Mouse (Mus musculus) hindbrain, embryonic 13.5 days (tissue): ENCODE results near the gene Tmem171. TPM values are rescaled to one million over a fixed set of nuclear protein-coding genes. Genes with fewer than 3 reads are reported as not detected.

Source experiments
- polyA plus RNA-seq: library from polyadenylated mRNA; unstranded; fragments of >200 nt; fragmentation: Nextera tagmentation; extraction: Ambion mirVana; gene quantifications from 2 replicates; pipeline ENCODE4 v1.2.1, GENCODE M21; 2015

Gene Tmem171
- polyA plus RNA-seq, 1 experiment from 2014 or later = not detected

Other genes starting within 250 kb of the Tmem171 start
- 0.99 and 1.1 TPM in 2 replicates for gene Gm10320, start 202.8 kb downstream of the Tmem171 start, polyA plus RNA-seq
- not detected in 2 replicates for gene Tmem174, start 57.4 kb downstream of the Tmem171 start, polyA plus RNA-seq
- gene Fcho2, start 120.6 kb upstream of the Tmem171 start, polyA plus RNA-seq = 29.4 and 31.4 TPM in 2 replicates
- gene Tnpo1, start 231.6 kb upstream of the Tmem171 start, polyA plus RNA-seq = 59.5 and 62.5 TPM in 2 replicates